Mouse (Mus musculus) CH12.LX (cell line): ENCODE results near the gene Minos1. TPM values are rescaled to one million over a fixed set of nuclear protein-coding genes. Genes with fewer than 3 reads are reported as not detected.

Experiments
- DNase-seq: peaks from one replicate; pipeline ENCODE4 v3.0.0-alpha.2; 2013; ENCODE audit errors: extremely low read depth
- H3K27ac ChIP-seq: 2 replicates; pipeline ENCODE4 v1.5.1; 2012; ENCODE audit warnings: low read depth, mild to moderate bottlenecking, control low read depth, moderate library complexity; ENCODE audit not compliant: insufficient read depth
- H3K27me3 ChIP-seq: replicated peaks from 2 replicates; pipeline ENCODE3; 2012; ENCODE audit warnings: inconsistent platforms
- H3K36me3 ChIP-seq, 2 experiments: replicated peaks in 1 of 2; 2 replicates each; pipeline versions ENCODE3 to v1.6.1; 2012; ENCODE audit warnings: inconsistent platforms in 1 of 2, low read length in 1 of 2, mild to moderate bottlenecking in 1 of 2, mixed read lengths in 1 of 2, moderate library complexity in 1 of 2; ENCODE audit not compliant: control insufficient read depth in 1 of 2, insufficient read depth in 1 of 2
- H3K4me1 ChIP-seq, 2 experiments: 2 replicates each; pipeline ENCODE4 v1.6.1; 2012; ENCODE audit warnings: inconsistent platforms in 1 of 2, moderate library complexity in 1 of 2; ENCODE audit not compliant: insufficient read depth in 2 of 2, control insufficient read depth in 1 of 2
- H3K4me2 ChIP-seq: 2 replicates; pipeline ENCODE4 v1.6.1; 2012; ENCODE audit warnings: low read depth, mild to moderate bottlenecking, control low read depth; ENCODE audit not compliant: poor library complexity, insufficient read depth, severe bottlenecking
- H3K4me3 ChIP-seq, 3 experiments: fragments of 150-350 bp in 1 of 3; sonication (generic) in 1 of 3; replicated peaks in 1 of 3; 2 replicates each; pipeline versions ENCODE3 to v1.5.1; 2011 to 2012; ENCODE audit warnings: low read depth in 2 of 3, low read length in 2 of 3, mild to moderate bottlenecking in 2 of 3, moderate library complexity in 2 of 3, control low read depth in 1 of 3, improper control_type of control experiment in 1 of 3, inconsistent platforms in 1 of 3, mixed read lengths in 1 of 3; ENCODE audit not compliant: poor library complexity in 1 of 3
- H3K79me2 ChIP-seq: replicated peaks from 2 replicates; pipeline ENCODE4 v1.6.1; 2012; ENCODE audit warnings: mild to moderate bottlenecking, moderate library complexity; ENCODE audit not compliant: control insufficient read depth, poor library complexity, insufficient read depth, severe bottlenecking; ENCODE audit errors: extremely low read depth
- H3K9ac ChIP-seq: 2 replicates; pipeline ENCODE4 v1.6.1; 2012; ENCODE audit warnings: low read depth, mild to moderate bottlenecking, control low read depth, moderate library complexity; ENCODE audit not compliant: insufficient read depth
- H3K9me3 ChIP-seq: replicated peaks from 2 replicates; pipeline ENCODE3; 2012; ENCODE audit warnings: low read length, inconsistent platforms, mixed read lengths
- BHLHE40 ChIP-seq: IDR thresholded peaks from 2 replicates; pipeline ENCODE4 v1.6.1; 2011; ENCODE audit warnings: mild to moderate bottlenecking, low read depth, low read length, improper control_type of control experiment
- CHD1 ChIP-seq: IDR thresholded peaks from 2 replicates; pipeline ENCODE4 v1.6.1; 2012; ENCODE audit warnings: low read depth, low read length, improper control_type of control experiment, inconsistent platforms
- E2F4 ChIP-seq: IDR thresholded peaks from 2 replicates; pipeline ENCODE4 v1.6.1; 2011; ENCODE audit warnings: low read depth, low read length, improper control_type of control experiment; ENCODE audit not compliant: insufficient replicate concordance
- GABPA ChIP-seq: IDR thresholded peaks from 2 replicates; pipeline ENCODE4 v1.6.1; 2012; ENCODE audit warnings: low read depth, low read length, improper control_type of control experiment, inconsistent platforms; ENCODE audit not compliant: insufficient replicate concordance
- HCFC1 ChIP-seq: IDR thresholded peaks from 2 replicates; pipeline ENCODE4 v1.6.1; 2012; ENCODE audit warnings: low read depth, mild to moderate bottlenecking, inconsistent platforms, low read length, improper control_type of control experiment
- JUND ChIP-seq: conservative IDR thresholded peaks from 2 replicates; pipeline ENCODE4 v1.6.1; 2011; ENCODE audit warnings: low read depth, low read length, improper control_type of control experiment
- KAT2A ChIP-seq: IDR thresholded peaks from 2 replicates; pipeline ENCODE4 v1.6.1; 2012; ENCODE audit warnings: low read length, improper control_type of control experiment, inconsistent platforms; ENCODE audit not compliant: insufficient replicate concordance
- MAFK ChIP-seq: IDR thresholded peaks from 2 replicates; pipeline ENCODE4 v1.6.1; 2011; ENCODE audit warnings: low read length, improper control_type of control experiment; ENCODE audit not compliant: insufficient replicate concordance
- MEF2A ChIP-seq: IDR thresholded peaks from 2 replicates; pipeline ENCODE4 v1.6.1; 2014; ENCODE audit warnings: low read depth, mild to moderate bottlenecking, inconsistent platforms, low read length, improper control_type of control experiment, borderline replicate concordance
- MYC ChIP-seq: IDR thresholded peaks from 2 replicates; pipeline ENCODE4 v1.6.1; 2011; ENCODE audit warnings: low read depth, mild to moderate bottlenecking, improper control_type of control experiment, low read length
- NELFE ChIP-seq: IDR thresholded peaks from 2 replicates; pipeline ENCODE4 v1.6.1; 2011; ENCODE audit warnings: low read depth, low read length, improper control_type of control experiment
- POLR2A ChIP-seq: IDR thresholded peaks from 2 replicates; pipeline ENCODE4 v1.6.1; 2011; ENCODE audit warnings: low read depth, mild to moderate bottlenecking, improper control_type of control experiment, low read length
- POLR2AphosphoS2 ChIP-seq: IDR thresholded peaks from 2 replicates; pipeline ENCODE4 v1.6.1; 2011; ENCODE audit warnings: low read depth, low read length, improper control_type of control experiment
- RAD21 ChIP-seq: IDR thresholded peaks from 2 replicates; pipeline ENCODE4 v1.6.1; 2011; ENCODE audit warnings: low read depth, mild to moderate bottlenecking, low read length, improper control_type of control experiment, moderate library complexity
- RCOR1 ChIP-seq: conservative IDR thresholded peaks from 2 replicates; pipeline ENCODE4 v1.6.1; 2012; ENCODE audit warnings: low read depth, mild to moderate bottlenecking, inconsistent platforms, low read length, improper control_type of control experiment
- SMC3 ChIP-seq: IDR thresholded peaks from 2 replicates; pipeline ENCODE4 v1.6.1; 2011; ENCODE audit warnings: low read depth, low read length, improper control_type of control experiment
- TBP ChIP-seq: conservative IDR thresholded peaks from 2 replicates; pipeline ENCODE4 v1.6.1; 2011; ENCODE audit warnings: low read depth, low read length, improper control_type of control experiment
- TCF12 ChIP-seq: IDR thresholded peaks from 2 replicates; pipeline ENCODE4 v1.6.1; 2014; ENCODE audit warnings: low read depth, mild to moderate bottlenecking, inconsistent platforms, low read length, improper control_type of control experiment
- UBTF ChIP-seq: IDR thresholded peaks from 2 replicates; pipeline ENCODE4 v1.6.1; 2012; ENCODE audit warnings: low read depth, mild to moderate bottlenecking, inconsistent platforms, low read length, improper control_type of control experiment, moderate library complexity
- USF1 ChIP-seq: IDR thresholded peaks from 2 replicates; pipeline ENCODE4 v1.6.1; 2014; ENCODE audit warnings: low read depth, mild to moderate bottlenecking, inconsistent platforms, low read length, improper control_type of control experiment
- USF2 ChIP-seq: conservative IDR thresholded peaks from 2 replicates; pipeline ENCODE4 v1.6.1; 2011; ENCODE audit warnings: low read depth, low read length, improper control_type of control experiment
- dilution Hi-C: fragments of 300-500 bp; cut with MboI; formaldehyde crosslinking; loops from 2 replicates; pipeline ENCODE4 v1.14.3; 2020; ENCODE audit warnings: low sequenced_read_pairs; ENCODE audit not compliant: extremely low pct_unique_long_range_greater_than_20kb, extremely low pct_ligation_motif_present
- in situ Hi-C: fragments of 300-500 bp; cut with MboI; formaldehyde crosslinking; loops from 3 replicates; pipeline ENCODE4 v1.14.3; 2019; ENCODE audit warnings: low sequenced_read_pairs, low pct_ligation_motif_present, low pct_unique_long_range_greater_than_20kb, mixed read lengths
- polyA plus RNA-seq: library from polyadenylated mRNA; unstranded; fragments of >175 nt; gene quantifications from 2 replicates; pipeline ENCODE4 v1.2.1, GENCODE M21; 2012; ENCODE audit warnings: low read depth; ENCODE audit not compliant: insufficient read length
- total RNA-seq, 2 experiments: library from RNA; depleted of rRNA; stranded (reverse); fragments of 300-350 nt in 1 of 2; fragments of >200 nt in 1 of 2; gene quantifications; 2 replicates each; pipeline ENCODE4 v1.2.3; 2012 to 2014

Minos1 gene
- total and polyA plus RNA-seq, 3 experiments = 39.2 to 418 (median 151) TPM

DNA sequence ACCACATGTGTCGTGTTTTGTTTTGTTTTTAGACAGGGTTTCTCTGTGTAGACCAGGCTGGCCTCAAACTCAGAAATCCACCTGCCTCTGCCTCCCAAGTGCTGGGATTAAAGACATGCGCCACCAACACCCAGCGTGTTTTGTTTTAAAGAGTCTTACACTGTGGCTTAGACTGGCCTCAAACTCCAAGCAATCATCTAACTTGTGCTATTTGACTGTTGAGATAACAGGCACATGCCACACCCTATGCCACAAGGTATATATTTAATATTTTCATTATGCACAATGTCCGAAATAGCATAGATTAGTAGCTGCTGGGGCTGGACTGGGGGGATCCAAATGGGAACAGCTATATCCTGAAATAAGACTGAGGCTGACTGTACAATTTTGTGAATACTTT lies 8.4 kb downstream of the Minos1 start:
- no peak overlapping the region for H3K4me3 ChIP-seq
- TF ChIP-seq CHD1 (no peak), POLR2AphosphoS2 (no peak), TBP (no peak), HCFC1 (no peak), JUND (no peak), RAD21 (no peak), MYC (no peak), NELFE (no peak), BHLHE40 (no peak), UBTF (no peak), E2F4 (no peak)
- H3K27ac ChIP-seq = no peak overlapping the region
- H3K4me2 ChIP-seq = no peak overlapping the region
- in situ Hi-C loops (no loop called here), dilution Hi-C loops (no loop called here)
- peaks cover 10% of the 10 kb centered on the region for H3K9me3 ChIP-seq
- H3K9ac ChIP-seq = no peak overlapping the region
- peaks cover 3 to 39% of the 10 kb centered on the region in 2 experiments for H3K36me3 ChIP-seq
- H3K79me2 ChIP-seq = peaks cover 91% of the 10 kb centered on the region
- DNase-seq = no peak
- peaks cover 4 to 50% of the 10 kb centered on the region in 2 experiments; a peak in 3 of 4 replicates for H3K4me1 ChIP-seq
- no peaks in the 10 kb centered on the region for H3K27me3 ChIP-seq

GRCm38 (mm10) chr4:139120998-139121397 lies 9.9 kb downstream of the Minos1 start:
- Histone ChIP-seq H3K9ac (no peak overlapping the region), H3K27me3 (no peaks in the 10 kb centered on the region), H3K9me3 (no peaks in the 10 kb centered on the region)
- dilution Hi-C loops = no loop called here
- TF ChIP-seq NELFE (no peak), TCF12 (no peak), MAFK (no peak), CHD1 (no peak), BHLHE40 (no peak), POLR2A (no peak), SMC3 (no peak), USF1 (no peak), MEF2A (no peak), MYC (no peak), USF2 (no peak), RCOR1 (no peak), GABPA (no peak), KAT2A (no peak), POLR2AphosphoS2 (no peak), HCFC1 (no peak)
- TF ChIP-seq, all 38 proteins: peak for 0
- Histone ChIP-seq H3K36me3 (peaks cover 0 to 37% of the 10 kb centered on the region in 2 experiments), H3K79me2 (peaks cover 91% of the 10 kb centered on the region), H3K4me3 (no peak overlapping the region), H3K4me1 (peaks cover 6 to 54% of the 10 kb centered on the region in 2 experiments), H3K27ac (no peak overlapping the region), H3K4me2 (no peak overlapping the region)
- DNase-seq = no peak
- in situ Hi-C loops = no loop called here
